Mouse (Mus musculus) liver, embryonic 14.5 days (tissue): ENCODE measurements around the gene Rell1.

Source experiments
- CTCF ChIP-seq: IDR thresholded peaks from 2 replicates; pipeline ENCODE4 v1.5.1; 2016; ENCODE audit warnings: antibody characterized with exemption, low read depth, control low read depth
- EP300 ChIP-seq: IDR thresholded peaks from 2 replicates; pipeline ENCODE4 v1.6.1; 2016; ENCODE audit warnings: antibody characterized with exemption, low read depth

- TF ChIP-seq EP300 (no peak), CTCF (no peak)
These were observed 17.6 kb upstream of the Rell1 start for GRCm38 (mm10) chr5:63986337-63986736.
